Mouse (Mus musculus) adrenal gland, postnatal 0 days (tissue): ENCODE results near the gene Xpo6. TPM values are rescaled to one million over a fixed set of nuclear protein-coding genes. Genes with fewer than 3 reads are reported as not detected.

ENCODE experiments used
- polyA plus RNA-seq: library from polyadenylated mRNA; unstranded; fragments of >200 nt; fragmentation: Nextera tagmentation; extraction: Ambion mirVana; gene quantifications from 2 replicates; pipeline ENCODE4 v1.2.1, GENCODE M21; 2015

Gene Xpo6
- 21.7 and 30.8 TPM in 2 replicates for polyA plus RNA-seq

GRCm38 (mm10) chr7:126200178-126200996 lies at the start of gene Xpo6:
Gene Xpo6 (minus strand): TSS chr7:126200501.

GRCm38 (mm10) chr7:126082286-126082741 lies 118.0 kb downstream of the Xpo6 start, which contains the start of gene Gsg1l:
Gene Gsg1l (minus strand): TSS chr7:126082411.

Other genes starting within 250 kb of the Xpo6 start
- 4.2 and 5.7 TPM in 2 replicates for gene Gsg1l, start 118.1 kb downstream of the Xpo6 start, polyA plus RNA-seq
- gene Sbk1, start 72.1 kb upstream of the Xpo6 start, polyA plus RNA-seq = 19.5 and 27.7 TPM in 2 replicates
- 1.2 and 1.6 TPM in 2 replicates for gene Lat, start 169.1 kb upstream of the Xpo6 start, polyA plus RNA-seq
- gene Spns1, start 176.9 kb upstream of the Xpo6 start, polyA plus RNA-seq = 35.3 and 41.7 TPM in 2 replicates
- 1.8 and 1.9 TPM in 2 replicates for gene Nfatc2ip, start 196.2 kb upstream of the Xpo6 start, polyA plus RNA-seq
- 0.88 and 1.1 TPM in 2 replicates for gene Cd19, start 214.4 kb upstream of the Xpo6 start, polyA plus RNA-seq
- 26.7 and 56.7 TPM in 2 replicates for gene Rabep2, start 228.3 kb upstream of the Xpo6 start, polyA plus RNA-seq